Mouse (Mus musculus): ENCODE measurements around the gene Tpcn2.

- TF ChIP-seq CTCF (IDR thresholded peaks at IDR 0.05; ENCODE audit: low read depth) = no peak
- TF ChIP-seq EP300 (IDR thresholded peaks at IDR 0.05; ENCODE audit: low read depth) = no peak
Measured at GRCm38 (mm10) chr7:145136831-145137230, 147.0 kb downstream of the Tpcn2 start.
